Mouse (Mus musculus) embryonic fibroblast, embryonic 13.5 days (primary cell): Measurements from ENCODE around the gene 4930467E23Rik.
"Not testable (repeated sequence)": the region's sequence is repeated elsewhere in the genome, so short reads cannot be mapped to it uniquely, and the experiment has no call there.

Source experiments
- CTCF ChIP-seq: IDR thresholded peaks from 2 replicates; pipeline ENCODE4 v1.5.1; 2011; ENCODE audit warnings: mild to moderate bottlenecking, control low read depth, low read length, moderate library complexity, borderline replicate concordance; ENCODE audit not compliant: insufficient read depth
- POLR2A ChIP-seq: IDR thresholded peaks from 2 replicates; pipeline ENCODE4 v1.6.1; 2011; ENCODE audit warnings: low read depth, mild to moderate bottlenecking, control low read depth, low read length, moderate library complexity

DNA sequence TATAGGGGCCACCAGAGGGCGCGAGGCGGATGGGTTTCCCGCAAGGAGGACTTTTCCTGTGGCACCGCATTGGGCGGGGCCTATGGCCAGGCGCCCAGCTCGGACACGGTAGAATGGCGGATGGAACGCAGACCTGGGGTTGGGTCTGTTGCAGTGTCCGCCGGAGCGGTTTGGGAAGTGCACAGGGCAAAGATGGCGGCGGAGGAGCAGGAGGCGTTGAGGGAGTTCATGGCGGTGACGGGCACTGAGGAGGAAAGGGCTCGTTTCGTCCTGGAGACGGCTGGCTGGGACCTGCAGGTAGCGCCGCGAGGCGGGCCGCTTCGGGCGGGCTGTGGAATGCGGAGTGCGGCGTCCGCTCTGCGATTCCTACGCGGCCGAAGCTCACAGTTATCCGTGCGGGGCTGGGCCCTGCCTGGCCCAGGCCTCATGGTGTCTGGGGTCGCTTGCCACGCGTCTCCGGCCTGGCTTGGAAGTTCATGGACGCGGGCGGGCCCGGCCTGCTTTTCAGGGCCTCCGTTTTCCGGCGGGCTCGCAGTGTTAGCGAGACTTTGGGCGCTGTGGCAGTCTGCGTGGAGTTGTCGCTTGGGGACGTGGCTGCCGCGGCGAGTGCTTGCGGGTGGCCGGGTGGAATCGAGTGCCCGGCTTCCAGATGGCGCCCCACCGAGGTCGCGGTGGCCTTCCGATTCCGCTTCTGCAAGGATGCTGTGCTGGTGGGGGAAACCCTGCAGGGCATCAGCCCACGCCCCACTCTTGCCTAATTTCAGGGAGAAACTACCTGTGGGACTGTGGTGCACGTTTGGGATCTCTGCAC, 55.4 kb downstream of the 4930467E23Rik start:
- TF ChIP-seq CTCF, result not testable (repeated sequence)
- peak; percentile 60 for TF ChIP-seq POLR2A
